Mouse (Mus musculus): ENCODE measurements around the gene Lrrk1.
"Not testable (repeated sequence)": the region's sequence is repeated elsewhere in the genome, so short reads cannot be mapped to it uniquely, and the experiment has no call there.

Lrrk1 gene

DNA sequence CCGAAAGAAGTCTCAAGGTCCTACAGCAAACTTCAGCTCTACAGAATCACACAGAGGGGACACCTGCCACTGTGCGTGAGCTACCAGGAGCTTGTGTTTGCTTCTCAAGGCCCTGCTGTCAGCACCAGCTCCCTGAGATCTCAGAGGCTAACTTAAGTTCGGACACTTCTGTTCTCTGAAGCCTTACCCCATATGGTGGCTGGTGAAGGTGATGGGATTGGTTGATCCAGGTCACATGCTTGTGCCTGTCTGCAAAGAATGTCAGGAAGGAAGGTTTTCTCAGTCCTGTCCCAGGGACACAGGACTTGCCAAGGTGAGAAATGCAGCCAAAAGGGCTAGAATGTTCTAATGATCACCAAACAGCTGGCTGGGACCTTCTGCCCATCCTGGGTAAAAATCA lies 187.8 kb downstream of the Lrrk1 start:
- DNase-seq (ENCODE audit: low read depth in 1 of 2, low spot score in 2 of 2), result no peak

DNA sequence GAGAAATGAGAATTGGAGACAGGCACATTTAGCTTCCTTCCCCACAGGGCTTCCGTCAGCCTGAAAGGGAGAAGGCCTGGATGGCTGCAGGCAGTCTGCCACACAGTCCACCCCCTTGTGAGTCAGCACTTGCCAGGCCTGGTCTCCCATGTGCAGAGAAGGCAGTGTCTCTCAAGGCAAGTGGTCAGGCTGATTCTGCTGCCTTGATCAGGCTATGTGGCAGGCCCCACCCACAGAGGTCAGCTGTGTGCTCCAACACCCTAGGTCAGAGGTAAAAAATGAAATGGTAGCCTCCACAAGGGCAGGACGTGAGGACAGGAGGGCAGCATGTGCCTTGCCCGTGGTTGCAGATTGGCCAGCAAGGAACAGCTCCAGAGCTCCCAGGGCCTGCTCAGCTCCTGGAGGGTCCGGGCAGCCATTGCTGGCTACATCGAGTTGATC lies 188.7 kb downstream of the Lrrk1 start:
- DNase-seq (ENCODE audit: low read depth in 1 of 2, low spot score in 2 of 2), result no peak

DNA sequence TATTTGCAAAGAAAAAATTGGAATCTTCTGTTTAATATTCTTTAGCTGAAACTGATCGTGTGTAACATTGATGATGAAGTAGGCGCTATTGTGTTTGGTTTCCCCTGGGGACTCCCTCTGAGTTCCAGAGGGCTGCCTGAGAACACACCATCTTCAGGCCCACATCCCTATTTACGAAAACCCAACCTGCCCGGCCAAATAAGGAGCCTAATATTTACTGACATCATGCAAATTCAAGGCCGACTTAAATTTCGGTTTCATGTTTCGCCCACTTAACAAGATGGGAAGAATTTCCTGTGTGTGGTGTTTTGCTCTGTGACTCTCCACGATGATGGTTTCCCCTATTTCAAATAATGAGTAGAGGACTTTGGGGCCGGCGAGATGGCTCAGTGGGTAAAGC lies 189.7 kb downstream of the Lrrk1 start:
- no peak for DNase-seq (ENCODE audit: low read depth in 1 of 2, low spot score in 2 of 2)

DNA sequence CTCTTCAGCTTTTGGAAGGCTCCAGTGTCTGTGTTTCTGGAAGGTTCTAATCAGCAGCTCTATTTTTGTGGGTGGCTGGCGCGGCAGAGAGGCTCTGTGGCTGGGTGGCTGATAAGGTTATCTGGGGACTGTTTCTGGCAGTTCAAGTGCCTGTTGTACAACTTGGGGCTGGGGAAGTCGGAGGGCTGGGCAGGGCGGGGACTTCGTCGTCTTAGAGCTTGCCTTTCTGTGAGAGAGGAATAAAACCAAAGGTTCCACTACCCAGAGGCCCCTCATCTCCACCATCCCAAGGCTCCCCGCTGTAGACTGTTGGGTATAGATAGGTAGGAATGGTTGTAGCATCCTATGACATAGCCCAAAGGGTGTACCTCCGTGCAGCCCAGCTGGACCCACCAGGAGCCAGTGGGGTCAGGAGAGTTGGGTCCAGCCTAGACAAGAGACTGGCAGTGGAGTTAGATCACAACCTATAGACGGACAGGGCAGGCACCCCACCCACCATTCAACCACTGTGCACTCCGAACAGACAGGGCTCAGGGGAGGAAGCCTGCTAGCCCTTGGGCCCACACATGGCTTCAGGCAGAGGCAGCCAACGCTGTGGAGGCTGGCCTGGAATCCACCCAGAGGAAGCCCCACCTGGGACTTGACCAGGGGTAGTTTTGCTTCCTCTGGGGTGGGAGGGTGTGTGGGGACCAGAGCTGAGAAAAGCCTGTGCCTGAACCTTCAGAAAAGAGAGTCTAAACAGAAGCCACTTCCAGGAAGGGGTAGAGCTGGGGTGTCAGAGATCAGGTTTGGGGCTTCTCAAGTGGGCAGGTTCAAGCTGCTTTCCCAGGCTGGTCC lies 191.3 kb downstream of the Lrrk1 start:
- DNase-seq (ENCODE audit: low read depth in 1 of 2, low spot score in 2 of 2), result no peak

DNA sequence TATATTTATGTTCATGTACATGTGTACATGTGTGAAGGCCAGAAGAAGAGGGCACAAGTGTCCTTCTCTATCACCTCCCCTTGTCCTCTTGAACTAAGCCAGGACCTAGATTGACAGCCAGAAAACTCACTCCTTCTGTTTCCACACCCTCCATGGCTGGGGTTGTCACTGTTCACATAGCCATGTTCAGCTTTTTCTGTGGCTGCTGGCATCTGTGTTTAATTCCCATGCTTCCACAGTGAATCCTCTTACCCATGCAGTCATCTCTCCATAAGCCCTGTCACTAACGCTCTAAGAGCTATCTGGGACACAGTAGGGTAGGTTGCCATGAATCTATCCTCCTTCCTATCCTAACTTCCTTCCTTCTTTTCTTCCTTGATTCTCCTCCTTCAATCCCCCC lies 192.3 kb downstream of the Lrrk1 start:
- no peak for DNase-seq (ENCODE audit: low read depth in 1 of 2, low spot score in 2 of 2)

DNA sequence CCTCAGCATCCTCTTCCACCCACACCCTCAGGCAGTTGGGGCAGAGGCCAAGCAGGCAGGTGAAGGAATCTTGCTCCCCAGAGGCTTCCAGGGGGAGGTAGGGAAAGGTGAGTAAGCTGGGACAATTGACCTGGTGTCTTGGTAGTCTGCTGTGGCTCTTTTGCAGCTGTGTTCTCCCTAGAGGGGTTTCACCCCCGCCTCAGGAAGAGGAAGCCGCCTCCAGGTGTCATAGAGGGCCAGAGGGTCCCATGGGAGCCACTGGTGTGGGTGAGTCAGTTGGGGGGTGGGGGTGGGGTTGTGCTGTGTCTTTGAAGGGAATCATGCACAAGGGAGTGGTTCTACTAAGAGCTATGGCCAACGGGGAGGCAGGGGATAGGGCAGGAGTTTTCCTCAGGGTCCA lies 193.6 kb downstream of the Lrrk1 start:
- no peak for DNase-seq (ENCODE audit: low read depth in 1 of 2, low spot score in 2 of 2)

DNA sequence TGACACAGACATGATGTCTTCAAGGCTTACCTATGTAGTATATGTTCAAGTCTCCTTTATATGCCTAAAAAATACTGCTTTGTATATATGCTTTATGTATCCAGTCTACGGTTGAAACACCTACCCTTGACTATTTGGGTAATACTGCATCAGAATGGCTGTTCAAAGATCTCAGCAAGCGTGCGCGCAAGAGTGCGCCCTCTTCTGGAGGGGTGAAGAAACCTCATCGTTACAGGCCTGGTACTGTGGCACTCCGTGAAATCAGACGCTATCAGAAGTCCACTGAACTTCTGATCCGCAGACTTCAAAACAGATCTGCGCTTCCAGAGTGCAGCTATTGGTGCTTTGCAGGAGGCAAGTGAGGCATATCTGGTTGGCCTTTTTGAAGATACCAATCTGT lies 197.8 kb downstream of the Lrrk1 start:
- not testable (repeated sequence) for DNase-seq (ENCODE audit: low read depth in 1 of 2, low spot score in 2 of 2)

DNA sequence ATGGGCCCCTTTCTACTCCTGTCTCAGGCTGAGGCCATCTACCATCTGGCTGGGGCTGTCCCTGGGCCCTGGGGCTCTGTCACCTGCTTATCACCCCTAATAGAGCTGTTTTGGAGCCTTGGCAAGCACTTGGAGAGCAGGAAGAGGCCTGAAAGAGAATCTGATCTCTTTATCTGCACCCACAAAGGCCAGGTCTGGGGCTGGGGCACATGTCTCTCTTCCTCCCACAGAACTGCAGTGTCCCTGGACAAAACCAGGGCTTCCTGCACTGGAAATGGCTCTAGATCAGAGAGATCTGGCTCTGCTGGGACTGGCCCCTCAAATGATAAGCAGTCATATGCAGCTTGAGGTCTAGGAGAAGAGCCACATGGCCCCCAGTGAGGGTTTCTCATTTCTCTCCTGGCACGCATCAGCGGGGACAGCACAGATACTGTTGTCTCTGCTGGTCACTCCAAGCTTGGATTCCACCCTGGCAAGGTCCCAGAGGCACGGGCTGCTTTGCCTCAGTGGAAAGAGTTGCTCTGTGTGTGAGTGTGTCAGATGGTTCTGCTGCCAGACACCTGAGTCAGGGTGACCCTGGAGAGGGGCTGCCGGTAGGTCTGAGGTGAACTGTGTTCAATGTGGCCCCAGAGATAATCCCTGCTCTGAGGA lies 200.4 kb downstream of the Lrrk1 start:
- no peak for DNase-seq (ENCODE audit: low read depth in 1 of 2, low spot score in 2 of 2)

DNA sequence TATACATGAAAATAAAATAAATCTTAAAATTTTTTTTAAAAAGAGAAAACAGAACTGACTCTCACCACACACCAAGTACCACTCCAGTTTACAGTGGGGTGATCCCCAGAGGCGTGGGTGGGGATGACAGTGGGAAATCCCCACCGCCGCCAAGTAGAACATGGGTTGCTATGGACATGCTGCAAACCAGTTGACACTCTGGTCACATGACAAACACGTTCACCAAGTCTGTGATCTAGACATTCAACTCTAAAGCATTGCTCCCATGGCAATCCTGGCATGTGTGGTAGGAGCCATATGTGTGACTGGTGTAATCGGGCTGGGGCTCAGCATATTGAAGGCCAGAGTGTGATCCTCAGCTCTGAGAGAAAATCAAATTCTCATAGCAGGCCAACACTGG lies 202.8 kb downstream of the Lrrk1 start:
- DNase-seq (ENCODE audit: low read depth in 1 of 2, low spot score in 2 of 2), result no peak

DNA sequence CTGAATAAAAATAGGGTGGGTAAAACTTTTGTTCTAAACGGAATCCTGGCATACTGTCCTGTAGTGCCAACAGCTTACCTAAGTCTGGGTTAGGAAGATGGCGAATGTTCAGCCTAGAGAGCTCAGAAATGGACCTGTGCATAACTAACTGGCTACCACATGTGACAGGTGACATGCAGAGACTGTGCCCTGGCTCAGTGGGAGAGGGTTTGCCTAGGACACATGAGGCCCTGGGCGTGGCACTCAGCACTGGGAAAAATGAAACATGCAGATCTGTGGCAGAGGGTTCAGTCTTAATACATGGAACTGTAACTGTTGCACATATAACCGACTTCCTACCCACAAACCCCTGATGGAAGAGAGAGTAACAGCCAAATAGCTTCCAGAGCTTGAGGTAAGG lies 204.1 kb downstream of the Lrrk1 start:
- DNase-seq (ENCODE audit: low read depth in 1 of 2, low spot score in 2 of 2), result no peak

DNA sequence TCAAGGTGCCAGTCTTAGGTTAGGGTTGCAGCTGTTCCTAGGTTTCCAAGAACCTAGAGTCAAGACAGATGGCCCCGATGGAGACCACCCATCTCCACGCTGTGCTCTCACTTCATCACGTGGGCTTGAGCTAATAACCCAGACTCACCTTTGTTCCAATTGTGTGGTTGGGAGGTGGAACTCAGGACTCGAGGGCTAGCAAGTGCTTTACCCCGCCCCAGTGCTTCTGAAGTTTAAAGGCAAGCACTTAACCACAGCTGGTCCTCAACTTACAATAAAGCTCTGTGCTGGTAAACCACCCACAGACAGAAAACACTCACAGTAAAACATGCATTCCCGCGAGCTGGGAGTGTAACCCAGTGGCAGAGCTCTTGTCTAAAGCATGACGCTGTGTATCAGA lies 204.7 kb downstream of the Lrrk1 start:
- DNase-seq (ENCODE audit: low read depth in 1 of 2, low spot score in 2 of 2), result no peak

DNA sequence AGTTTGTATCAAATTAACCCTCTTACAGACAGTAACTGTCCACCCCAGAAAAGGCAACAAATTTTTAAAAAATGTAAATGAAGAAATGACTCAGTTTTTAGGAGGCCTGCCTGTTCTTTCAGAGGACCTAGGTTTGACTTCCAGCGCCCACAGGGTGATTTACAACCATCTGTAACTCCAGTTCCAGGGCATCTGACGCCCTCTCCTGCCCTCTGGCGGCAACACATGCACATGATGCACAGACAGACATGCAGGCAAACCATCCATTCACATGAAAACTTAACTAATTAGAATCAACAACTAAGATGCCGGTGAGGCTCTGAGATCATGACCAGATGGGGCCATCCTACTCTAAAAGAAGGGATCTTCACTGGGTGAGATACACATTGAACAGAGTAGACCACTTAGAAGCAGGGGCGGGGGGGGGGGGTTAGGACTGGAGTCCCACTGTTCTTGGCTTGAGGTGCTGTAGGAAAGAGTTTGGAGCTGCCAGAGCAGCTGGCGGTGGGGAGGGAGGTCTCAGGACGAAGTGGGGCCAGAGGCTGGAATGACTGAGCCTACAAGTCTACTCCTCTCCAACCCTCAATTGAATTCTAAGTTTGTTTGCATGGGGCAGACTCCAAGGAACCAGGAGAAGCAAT lies 206.0 kb downstream of the Lrrk1 start:
- DNase-seq (ENCODE audit: low read depth in 1 of 2, low spot score in 2 of 2), result no peak

DNA sequence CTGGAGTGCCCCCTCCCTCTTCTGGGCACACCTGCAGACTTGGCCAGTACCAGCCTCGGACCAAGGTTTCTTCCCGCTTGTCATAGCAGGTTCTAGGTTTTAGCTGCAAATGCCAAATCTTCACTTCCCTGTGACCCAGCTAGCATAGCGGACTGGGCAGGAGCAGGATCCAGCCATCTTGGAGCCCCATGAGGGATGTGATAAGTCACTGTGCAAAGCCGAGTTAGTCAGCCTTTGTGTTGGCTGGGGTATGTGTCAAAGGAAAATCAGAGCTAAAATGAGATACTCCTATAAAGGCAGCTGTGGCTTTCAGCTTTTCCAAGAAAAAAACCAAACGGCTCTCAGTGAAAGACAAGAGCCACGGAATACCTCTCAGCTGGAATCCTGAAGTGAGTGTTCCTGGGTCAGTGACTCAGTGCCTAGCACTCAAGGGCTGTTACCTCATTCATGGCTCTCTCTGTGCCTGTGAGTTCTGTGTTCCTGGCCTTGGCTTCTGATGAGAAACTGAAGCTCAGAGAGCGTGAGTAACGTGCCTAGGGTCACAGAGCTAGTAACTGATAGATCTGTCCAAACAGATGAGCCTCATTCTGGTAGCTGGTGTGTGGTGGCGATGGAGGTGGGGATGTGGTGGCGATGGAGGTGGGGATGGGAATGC lies 207.3 kb downstream of the Lrrk1 start:
- DNase-seq (ENCODE audit: low read depth in 1 of 2, low spot score in 2 of 2), result no peak

DNA sequence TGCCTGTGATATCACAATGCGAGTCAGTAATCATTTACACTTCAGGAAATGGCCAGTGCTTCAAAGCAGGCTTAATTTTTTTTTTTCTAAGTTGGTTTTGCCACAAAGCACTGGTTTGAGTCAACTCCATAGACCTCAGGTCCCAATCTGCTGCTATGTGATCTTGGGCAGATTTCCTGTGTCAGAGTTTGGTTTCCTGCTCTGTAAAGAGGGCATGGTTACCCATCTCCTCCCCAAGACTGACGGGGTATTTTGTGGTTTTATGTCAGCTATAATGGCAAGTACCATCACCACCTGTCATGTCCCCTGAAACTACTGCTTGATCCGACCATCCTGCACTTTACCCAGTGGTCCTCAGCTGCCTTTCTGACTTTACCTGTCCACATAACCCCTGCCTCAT lies 207.9 kb downstream of the Lrrk1 start:
- DNase-seq (ENCODE audit: low read depth in 1 of 2, low spot score in 2 of 2), result no peak

DNA sequence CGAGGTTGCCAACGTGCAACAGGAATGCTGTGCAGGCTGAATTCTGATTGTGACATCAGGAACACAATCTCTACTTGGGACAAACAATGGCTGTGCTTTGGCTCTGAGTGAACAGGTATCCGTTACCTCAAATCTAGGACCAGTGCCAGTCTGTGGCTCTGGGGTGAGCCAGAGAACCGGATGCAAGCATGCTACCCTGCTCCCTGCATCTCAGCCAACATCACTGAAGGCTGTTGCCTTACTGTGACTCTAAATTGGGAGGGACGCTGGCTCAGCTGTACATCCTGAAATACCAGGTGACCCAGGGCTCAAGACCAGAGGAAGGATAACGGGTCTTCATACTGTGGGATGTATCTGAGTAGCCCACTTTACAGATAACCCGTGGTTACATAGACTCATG lies 208.4 kb downstream of the Lrrk1 start:
- no peak for DNase-seq (ENCODE audit: low read depth in 1 of 2, low spot score in 2 of 2)

DNA sequence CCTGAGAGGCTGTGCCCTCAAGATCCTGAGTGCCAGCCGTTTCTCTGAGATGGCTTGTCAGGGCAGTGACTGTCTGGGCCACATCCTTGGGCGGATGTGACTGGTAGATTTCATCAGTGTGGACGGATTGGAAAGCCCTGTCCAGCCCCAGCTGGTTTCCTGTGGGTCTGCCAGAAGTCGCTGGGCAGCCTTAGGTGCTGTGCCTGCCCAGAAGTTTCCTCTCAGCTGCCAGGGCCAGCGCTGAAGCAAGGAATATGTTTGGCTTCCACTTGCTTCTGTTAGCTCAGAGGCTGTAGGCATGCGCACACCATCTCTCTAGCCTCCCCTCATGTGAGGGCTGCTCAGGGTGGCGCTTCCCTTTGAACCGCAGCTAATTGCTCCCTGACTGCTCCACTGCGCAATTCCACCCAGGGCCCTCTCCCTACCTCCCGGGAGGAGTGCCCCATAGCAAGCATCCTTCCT lies 209.0 kb downstream of the Lrrk1 start:
- DNase-seq (ENCODE audit: low read depth in 1 of 2, low spot score in 2 of 2), result no peak

DNA sequence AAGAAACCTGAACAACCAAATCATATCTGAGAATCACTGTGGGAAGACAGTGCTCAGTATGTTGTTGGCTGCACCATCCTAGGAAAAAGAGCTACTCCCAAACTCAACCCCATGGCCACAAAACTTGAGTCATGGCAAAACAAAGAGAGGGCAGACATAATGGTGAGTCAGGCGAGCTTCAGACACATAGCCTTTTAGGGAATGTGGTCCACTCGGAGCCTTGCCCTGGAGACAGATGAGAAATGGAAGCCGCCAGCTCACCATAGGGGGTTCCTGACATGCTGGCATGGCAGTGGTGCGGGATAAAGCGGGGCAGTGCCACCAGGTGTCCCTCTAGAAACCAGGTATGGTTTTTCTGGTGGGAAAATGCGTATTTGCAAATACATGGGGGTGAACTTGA lies 210.0 kb downstream of the Lrrk1 start:
- DNase-seq (ENCODE audit: low read depth in 1 of 2, low spot score in 2 of 2), result no peak

DNA sequence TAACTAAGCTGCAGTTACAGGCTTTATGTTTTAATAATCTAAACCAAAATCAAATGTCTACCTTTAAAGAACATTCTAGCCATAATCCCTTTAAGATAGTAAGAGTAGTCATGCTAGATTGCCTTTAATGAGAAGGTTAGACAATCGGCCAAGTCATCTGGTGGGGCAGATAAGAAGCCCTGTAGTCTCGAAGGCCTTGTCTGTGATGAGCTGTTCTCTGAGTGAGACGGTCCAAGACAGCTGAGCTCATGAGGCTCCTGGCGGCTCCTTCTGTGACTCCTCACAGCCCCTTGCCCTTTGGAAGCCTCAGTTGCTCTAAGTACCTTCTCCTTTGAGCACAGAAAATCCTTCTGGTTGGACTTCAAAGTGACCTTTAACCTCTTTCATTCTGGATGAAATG lies 211.2 kb downstream of the Lrrk1 start:
- no peak for DNase-seq (ENCODE audit: low read depth in 1 of 2, low spot score in 2 of 2)

Measured in monocyte, adult 2 months (primary cell).